Mouse (Mus musculus) heart, postnatal 0 days (tissue): ENCODE measurements around the gene Nup62.

Source experiments
- CTCF ChIP-seq: IDR thresholded peaks from 2 replicates; pipeline ENCODE4 v1.5.1; 2016; ENCODE audit warnings: antibody characterized with exemption, control low read depth, low read depth
- EP300 ChIP-seq: IDR thresholded peaks from 2 replicates; pipeline ENCODE4 v1.6.1; 2016; ENCODE audit warnings: antibody characterized with exemption, low read depth

- TF ChIP-seq CTCF (no peak), EP300 (no peak)
Observed at GRCm38 (mm10) chr7:44814423-44814822, 1.5 kb upstream of the Nup62 start.
